Mouse (Mus musculus) layer of hippocampus, postnatal 10 days (tissue): ENCODE data around the gene Aadat. TPM values are rescaled to one million over a fixed set of nuclear protein-coding genes. Genes with fewer than 3 reads are reported as not detected.
"Not testable (repeated sequence)": the region's sequence is repeated elsewhere in the genome, so short reads cannot be mapped to it uniquely, and the experiment has no call there.

ENCODE experiments used
- DNase-seq, 2 experiments: peaks; one replicate each; pipeline ENCODE4 v3.0.0; 2021; ENCODE audit warnings: low spot score in 2 of 2
- long read RNA-seq: library from polyadenylated mRNA; stranded (forward); transcript quantifications from one replicate; pipeline ENCODE4 v2.0.0, GENCODE M21; 2023
- total RNA-seq, 2 experiments: library from RNA; stranded (reverse); gene quantifications; 2 replicates each; pipeline ENCODE4 v1.2.3; 2021

The Aadat gene
- 1 to 10 TPM in 1 of 2 experiments, under 1 TPM in 1; 0.83 to 1.2 TPM for total RNA-seq
- long read RNA-seq, partial matches to known transcripts, result 0 of 2 reads
- long read RNA-seq, other reads (novel, unspliced or antisense), result 1 of 2 reads

- DNase-seq, result peak; percentile 65 to 74
Observed at GRCm38 (mm10) chr8:60505653-60506521, at the start of gene Aadat. Aadat (plus strand) TSS chr8:60505932.

GRCm38 (mm10) chr8:60466686-60467335, 38.9 kb upstream of the Aadat start:
- DNase-seq, result peak; percentile 80 to 88

- DNase-seq, result no peak
Observed at GRCm38 (mm10) chr8:60490147-60490546, 15.6 kb upstream of the Aadat start.

- no peak for DNase-seq
Observed at GRCm38 (mm10) chr8:60491871-60492270, 13.9 kb upstream of the Aadat start.

- DNase-seq, result no peak
Observed at GRCm38 (mm10) chr8:60492471-60492870, 13.3 kb upstream of the Aadat start.

- DNase-seq, result no peak
Observed at GRCm38 (mm10) chr8:60494606-60495005, 11.1 kb upstream of the Aadat start.

GRCm38 (mm10) chr8:60495046-60495445, 10.7 kb upstream of the Aadat start:
- DNase-seq, result not testable (repeated sequence)

GRCm38 (mm10) chr8:60503098-60503497, 2.6 kb upstream of the Aadat start, which contains the start of gene Gm10283:
Gm10283 (minus strand) TSS chr8:60503198.
- DNase-seq, result no peak

- DNase-seq, result no peak
Observed at GRCm38 (mm10) chr8:60518286-60518685, 12.6 kb downstream of the Aadat start.

- no peak for DNase-seq
Observed at GRCm38 (mm10) chr8:60534945-60535344, 29.2 kb downstream of the Aadat start.

GRCm38 (mm10) chr8:60566783-60567182, 61.1 kb downstream of the Aadat start:
- no peak for DNase-seq

GRCm38 (mm10) chr8:60577231-60577630, 71.5 kb downstream of the Aadat start:
- DNase-seq, result no peak

- no peak for DNase-seq
Observed at GRCm38 (mm10) chr8:60583369-60583768, 77.6 kb downstream of the Aadat start.

- DNase-seq, result not testable (repeated sequence)
Observed at GRCm38 (mm10) chr8:60591352-60592105, 85.8 kb downstream of the Aadat start.

GRCm38 (mm10) chr8:60594761-60595160, 89.0 kb downstream of the Aadat start:
- DNase-seq, result peak; percentile 20 to 29

Other genes with a start within 250 kb of the Aadat start
- gene Gm10283, start 2.7 kb upstream of the Aadat start, total RNA-seq, result not detected
- 10 to 100 TPM; 42.6 to 43.6 TPM for gene Mfap3l, start 126.9 kb downstream of the Aadat start, total RNA-seq